Comparison of ENCODE assay signal across 50 mouse cellular contexts in genomic region chr7:140231026-140231425, GRCm38 (mm10). TPM values are rescaled to one million over a fixed set of nuclear protein-coding genes. Genes with fewer than 3 reads are reported as not detected.
"Had no signal": no experiment of that assay in that cellular context is flagged by ENCODE, and none has a peak within 500 bp of the region (broad histone marks: within the 10 kb centered on the region; RNA-seq: fewer than 3 reads in every experiment).

No protein-coding gene starts in this region.

- DNase-seq: heart, postnatal 10 days; heart, postnatal 14 days; heart, postnatal 36 days; heart, postnatal 4 days; kidney, adult 11 months; kidney, adult 18-20 months; kidney, adult 2 months; kidney, adult 8-10 months; kidney, adult 9 months; kidney, postnatal 10 days; kidney, postnatal 14 days; kidney, postnatal 25 days; kidney, postnatal 36 days; kidney, postnatal 4 days; layer of hippocampus, adult 9-11 months; layer of hippocampus, postnatal 36 days had no signal

- H3K27me3 ChIP-seq: heart, embryonic 12.5 days; heart, embryonic 13.5 days; heart, embryonic 15.5 days; hindbrain, embryonic 12.5 days; hindbrain, embryonic 13.5 days; hindbrain, embryonic 15.5 days; intestine, embryonic 15.5 days; kidney, embryonic 15.5 days had no signal

- ATAC-seq: hindbrain, embryonic 16.5 days; hindbrain, postnatal 0 days; inflammation-experienced regulatory T-cells, adult 6 months; intestine, embryonic 15.5 days; intestine, embryonic 16.5 days; intestine, postnatal 0 days had no signal

- H3K4me3 ChIP-seq: heart, embryonic 10.5 days; heart, embryonic 12.5 days; heart, embryonic 13.5 days; heart, embryonic 15.5 days; hindbrain, embryonic 10.5 days; hindbrain, embryonic 12.5 days; hindbrain, embryonic 13.5 days; hindbrain, embryonic 15.5 days; intestine, embryonic 15.5 days; kidney, embryonic 15.5 days; layer of hippocampus, adult 2 months had no signal

- H3K4me2 ChIP-seq: heart, embryonic 11.5 days; heart, embryonic 12.5 days; heart, embryonic 13.5 days; heart, embryonic 15.5 days; hindbrain, embryonic 12.5 days; hindbrain, embryonic 13.5 days; hindbrain, embryonic 14.5 days; hindbrain, embryonic 15.5 days; intestine, embryonic 15.5 days; kidney, embryonic 15.5 days had no signal

- H3K9ac ChIP-seq: heart, embryonic 12.5 days; heart, embryonic 13.5 days; heart, embryonic 15.5 days; hindbrain, embryonic 12.5 days; hindbrain, embryonic 13.5 days; hindbrain, embryonic 14.5 days; hindbrain, embryonic 15.5 days; intestine, embryonic 15.5 days; kidney, embryonic 15.5 days had no signal

- H3K27ac ChIP-seq: heart, embryonic 10.5 days; heart, embryonic 13.5 days; heart, embryonic 15.5 days; hindbrain, embryonic 10.5 days; hindbrain, embryonic 12.5 days; hindbrain, embryonic 13.5 days; hindbrain, embryonic 14.5 days; hindbrain, embryonic 15.5 days; hindbrain, postnatal 0 days; intestine, embryonic 15.5 days; kidney, embryonic 15.5 days; kidney, postnatal 0 days; layer of hippocampus, adult 2 months had no signal

- H3K36me3 ChIP-seq: heart, embryonic 10.5 days; heart, embryonic 12.5 days; heart, embryonic 13.5 days; heart, embryonic 15.5 days; hindbrain, embryonic 10.5 days; hindbrain, embryonic 12.5 days; hindbrain, embryonic 13.5 days; hindbrain, embryonic 15.5 days; intestine, embryonic 15.5 days; kidney, embryonic 15.5 days had no signal

- H3K4me1 ChIP-seq: heart, embryonic 10.5 days; heart, embryonic 12.5 days; heart, embryonic 13.5 days; heart, embryonic 15.5 days; hindbrain, embryonic 10.5 days; hindbrain, embryonic 12.5 days; hindbrain, embryonic 13.5 days; hindbrain, embryonic 15.5 days; intestine, embryonic 15.5 days; kidney, embryonic 15.5 days had no signal

- H3K9me3 ChIP-seq: heart, embryonic 10.5 days; heart, embryonic 13.5 days; heart, embryonic 15.5 days; hindbrain, embryonic 10.5 days; hindbrain, embryonic 12.5 days; hindbrain, embryonic 13.5 days; hindbrain, embryonic 15.5 days; intestine, embryonic 15.5 days; kidney, embryonic 15.5 days had no signal

RNA-seq across cellular contexts. Expression of gene Cd163l1, which starts 13.0 kb away (rescaled TPM):
- total RNA-seq: heart, postnatal 10 days; heart, postnatal 14 days; heart, postnatal 25 days; heart, postnatal 36 days; hematopoietic stem cell, adult 5-6 weeks; hindbrain, postnatal 0 days had no signal
- polyA plus RNA-seq: heart, embryonic 10.5 days; heart, embryonic 11.5 days; heart, embryonic 12.5 days; heart, embryonic 14.5 days; heart, postnatal 0 days; hindbrain, embryonic 10.5 days; hindbrain, embryonic 11.5 days; hindbrain, embryonic 12.5 days; hindbrain, embryonic 13.5 days; hindbrain, embryonic 14.5 days; hindbrain, embryonic 16.5 days; hindbrain, postnatal 0 days; intestine, embryonic 14.5 days; kidney, embryonic 14.5 days; kidney, embryonic 15.5 days had no signal

RNA-seq across cellular contexts. Expression of gene 5830411N06Rik, which starts 16.1 kb away (rescaled TPM):
- total RNA-seq: heart, postnatal 10 days; heart, postnatal 25 days; heart, postnatal 36 days; heart, postnatal 4 days; hematopoietic stem cell, adult 5-6 weeks; hindbrain, postnatal 0 days had no signal
- polyA plus RNA-seq: heart, embryonic 10.5 days; heart, embryonic 11.5 days; heart, embryonic 12.5 days; heart, embryonic 13.5 days; heart, embryonic 14.5 days; heart, postnatal 0 days; hindbrain, embryonic 10.5 days; hindbrain, embryonic 11.5 days; hindbrain, embryonic 12.5 days; hindbrain, embryonic 13.5 days; hindbrain, embryonic 14.5 days; hindbrain, embryonic 15.5 days; hindbrain, embryonic 16.5 days; hindbrain, postnatal 0 days; intestine, embryonic 14.5 days; intestine, embryonic 15.5 days; intestine, embryonic 16.5 days; intestine, postnatal 0 days; kidney, embryonic 14.5 days; kidney, embryonic 15.5 days; kidney, embryonic 16.5 days; kidney, postnatal 0 days had no signal

RNA-seq across cellular contexts. Expression of gene Olfr524, which starts 25.3 kb away (rescaled TPM):
- total RNA-seq: heart, postnatal 10 days; heart, postnatal 14 days; heart, postnatal 25 days; heart, postnatal 36 days; heart, postnatal 4 days; hematopoietic stem cell, adult 5-6 weeks; hindbrain, postnatal 0 days; layer of hippocampus, adult 18-20 months; layer of hippocampus, adult 2 months; layer of hippocampus, adult 8-10 months; layer of hippocampus, postnatal 10 days; layer of hippocampus, postnatal 14 days; layer of hippocampus, postnatal 25 days; layer of hippocampus, postnatal 36 days had no signal
- polyA plus RNA-seq: heart, embryonic 10.5 days; heart, embryonic 11.5 days; heart, embryonic 12.5 days; heart, embryonic 13.5 days; heart, embryonic 14.5 days; heart, postnatal 0 days; hindbrain, embryonic 10.5 days; hindbrain, embryonic 11.5 days; hindbrain, embryonic 12.5 days; hindbrain, embryonic 13.5 days; hindbrain, embryonic 14.5 days; hindbrain, embryonic 15.5 days; hindbrain, embryonic 16.5 days; hindbrain, postnatal 0 days; intestine, embryonic 14.5 days; intestine, embryonic 15.5 days; intestine, embryonic 16.5 days; intestine, postnatal 0 days; kidney, adult 2 months; kidney, embryonic 14.5 days; kidney, embryonic 15.5 days; kidney, embryonic 16.5 days; kidney, postnatal 0 days had no signal

RNA-seq across cellular contexts. Expression of gene Olfr523, which starts 58.0 kb away (rescaled TPM):
- total RNA-seq: heart, postnatal 10 days; heart, postnatal 14 days; heart, postnatal 25 days; heart, postnatal 36 days; heart, postnatal 4 days; hematopoietic stem cell, adult 5-6 weeks; hindbrain, postnatal 0 days; layer of hippocampus, postnatal 10 days had no signal
- polyA plus RNA-seq: heart, embryonic 10.5 days; heart, embryonic 11.5 days; heart, embryonic 12.5 days; heart, embryonic 13.5 days; heart, embryonic 14.5 days; heart, embryonic 15.5 days; heart, embryonic 16.5 days; heart, postnatal 0 days; hindbrain, embryonic 10.5 days; hindbrain, embryonic 11.5 days; hindbrain, embryonic 12.5 days; hindbrain, embryonic 13.5 days; hindbrain, embryonic 14.5 days; hindbrain, embryonic 15.5 days; hindbrain, embryonic 16.5 days; hindbrain, postnatal 0 days; inflammation-experienced regulatory T-cells, adult 6 months; intestine, embryonic 14.5 days; intestine, embryonic 15.5 days; intestine, embryonic 16.5 days; intestine, postnatal 0 days; kidney, embryonic 14.5 days; kidney, embryonic 15.5 days; kidney, embryonic 16.5 days; kidney, postnatal 0 days; large intestine, adult 2 months had no signal
